Mouse (Mus musculus) Patski (cell line): ENCODE data around the gene Zfp691. TPM values are rescaled to one million over a fixed set of nuclear protein-coding genes. Genes with fewer than 3 reads are reported as not detected.

Experiments
- ATAC-seq: fragments of 100-300 bp; one replicate; pipeline ENCODE4 v1.8.0; 2021
- CTCF ChIA-PET: fragments of 350-600 bp; sonication (Branson Sonifier 250); formaldehyde crosslinking; loops from one replicate; lab custom pipeline; 2022; ENCODE audit warnings: inconsistent platforms; lab: Charles Lee
- POLR2A ChIA-PET: fragments of 350-600 bp; sonication (Branson Sonifier 250); formaldehyde crosslinking; loops from one replicate; lab custom pipeline; 2022; ENCODE audit warnings: antibody characterized with exemption, inconsistent platforms; lab: Charles Lee
- DNase-seq: peaks from one replicate; pipeline ENCODE4 v3.0.0-alpha.2; 2011; ENCODE audit warnings: low read depth, low spot score
- H3K27me3 ChIP-seq: fragments of 371-371 bp; one replicate; pipeline ENCODE4 v1.5.1; 2021
- CTCF ChIP-seq: fragments of 100-300 bp; IDR thresholded peaks from one replicate; pipeline ENCODE4 v1.5.1; 2021
- in situ Hi-C: fragments of 300-500 bp; cut with MboI; formaldehyde crosslinking; loops from 3 replicates; pipeline ENCODE4 v1.11.1; 2018; ENCODE audit warnings: low pct_unique_long_range_greater_than_20kb, mixed read lengths
- polyA plus RNA-seq: library from polyadenylated mRNA; unstranded; gene quantifications from one replicate; pipeline ENCODE4 v1.2.3, GENCODE M21; 2021

Zfp691 gene
- polyA plus RNA-seq, 1 experiment from 2014 or later: 11.6 TPM

- CTCF ChIA-PET: no interaction called here
- ATAC-seq (no peak), DNase-seq (no peak)
- in situ Hi-C loops: no loop called here
- TF ChIP-seq CTCF: no peak
- POLR2A ChIA-PET: no interaction called here
- H3K27me3 ChIP-seq: peaks cover 10% of the 10 kb centered on the region
Observed at GRCm38 (mm10) chr4:119190618-119191017, 16.6 kb upstream of the Zfp691 start.

- in situ Hi-C loops: no loop called here
- no peak for TF ChIP-seq CTCF
- no peak for DNase-seq
- no peak for ATAC-seq
- CTCF ChIA-PET: no interaction called here
- H3K27me3 ChIP-seq: peaks cover 13% of the 10 kb centered on the region
- POLR2A ChIA-PET: no interaction called here
Observed at GRCm38 (mm10) chr4:119189864-119190263, 15.9 kb upstream of the Zfp691 start, which contains the start of gene Ermap. Gene Ermap (minus strand): TSS chr4:119190011.

- in situ Hi-C loops: no loop called here
- ChIA-PET POLR2A (no interaction called here), CTCF (no interaction called here)
- DNase-seq: no peak
- no peak for ATAC-seq
- peaks cover 13% of the 10 kb centered on the region for H3K27me3 ChIP-seq
- no peak for TF ChIP-seq CTCF
Observed at GRCm38 (mm10) chr4:119189392-119189791, 15.4 kb upstream of the Zfp691 start.

- DNase-seq (no peak), ATAC-seq (no peak)
- ChIA-PET POLR2A (no interaction called here), CTCF (interaction anchor here (0.6 to 0.9 kb wide), 2 partner anchors 9 to 30 kb away, joined by 3 to 4 read pairs; no protein-coding TSS in a partner anchor)
- in situ Hi-C loops: no loop called here
- H3K27me3 ChIP-seq: peaks cover 13% of the 10 kb centered on the region
- no peak for TF ChIP-seq CTCF
Observed at GRCm38 (mm10) chr4:119188060-119188785, 14.2 kb upstream of the Zfp691 start.

- no peak for TF ChIP-seq CTCF
- DNase-seq: no peak
- POLR2A ChIA-PET: no interaction called here
- CTCF ChIA-PET: no interaction called here
- peaks cover 13% of the 10 kb centered on the region for H3K27me3 ChIP-seq
- in situ Hi-C loops: no loop called here
- no peak for ATAC-seq
Observed at GRCm38 (mm10) chr4:119185771-119186170, 11.8 kb upstream of the Zfp691 start.

GRCm38 (mm10) chr4:119183525-119183924, 9.5 kb upstream of the Zfp691 start:
- POLR2A ChIA-PET: interaction anchor here (1.1 kb wide), 1 partner anchor 12 kb away, joined by 3 read pairs; no protein-coding TSS in a partner anchor
- peaks cover 7% of the 10 kb centered on the region for H3K27me3 ChIP-seq
- in situ Hi-C loops: no loop called here
- TF ChIP-seq CTCF: no peak
- no peak for DNase-seq
- ATAC-seq: no peak
- CTCF ChIA-PET: no interaction called here

GRCm38 (mm10) chr4:119181456-119181855, 7.5 kb upstream of the Zfp691 start:
- in situ Hi-C loops: no loop called here
- POLR2A ChIA-PET: no interaction called here
- DNase-seq (no peak), ATAC-seq (no peak)
- CTCF ChIA-PET: interaction anchor here (0.8 kb wide), 1 partner anchor 24 kb away, joined by 3 read pairs; no protein-coding TSS in a partner anchor
- TF ChIP-seq CTCF: no peak
- peaks cover 7% of the 10 kb centered on the region for H3K27me3 ChIP-seq

GRCm38 (mm10) chr4:119180133-119180707, 6.2 kb upstream of the Zfp691 start:
- ChIA-PET CTCF (no interaction called here), POLR2A (no interaction called here)
- no peak for ATAC-seq
- DNase-seq: no peak
- H3K27me3 ChIP-seq: peaks cover 3% of the 10 kb centered on the region
- in situ Hi-C loops: no loop called here
- no peak for TF ChIP-seq CTCF

- POLR2A ChIA-PET: no interaction called here
- no peaks in the 10 kb centered on the region for H3K27me3 ChIP-seq
- DNase-seq (no peak), ATAC-seq (no peak)
- in situ Hi-C loops: no loop called here
- CTCF ChIA-PET: interaction anchor here (1.4 kb wide), 1 partner anchor 10 kb away, joined by 4 read pairs; no protein-coding TSS in a partner anchor
- TF ChIP-seq CTCF: no peak
Observed at GRCm38 (mm10) chr4:119178331-119178730, 4.3 kb upstream of the Zfp691 start.

GRCm38 (mm10) chr4:119177702-119178101, 3.7 kb upstream of the Zfp691 start:
- ATAC-seq: no peak
- DNase-seq: no peak
- no peak for TF ChIP-seq CTCF
- in situ Hi-C loops: no loop called here
- no peaks in the 10 kb centered on the region for H3K27me3 ChIP-seq
- ChIA-PET POLR2A (no interaction called here), CTCF (no interaction called here)
